Mouse (Mus musculus): Measurements from ENCODE around the gene Exosc1. TPM values are rescaled to one million over a fixed set of nuclear protein-coding genes. Genes with fewer than 3 reads are reported as not detected.
"Not testable (repeated sequence)": the region's sequence is repeated elsewhere in the genome, so short reads cannot be mapped to it uniquely, and the experiment has no call there.

Gene Exosc1
- polyA plus RNA-seq, 1 experiment from 2014 or later = 72.7 TPM

DNA sequence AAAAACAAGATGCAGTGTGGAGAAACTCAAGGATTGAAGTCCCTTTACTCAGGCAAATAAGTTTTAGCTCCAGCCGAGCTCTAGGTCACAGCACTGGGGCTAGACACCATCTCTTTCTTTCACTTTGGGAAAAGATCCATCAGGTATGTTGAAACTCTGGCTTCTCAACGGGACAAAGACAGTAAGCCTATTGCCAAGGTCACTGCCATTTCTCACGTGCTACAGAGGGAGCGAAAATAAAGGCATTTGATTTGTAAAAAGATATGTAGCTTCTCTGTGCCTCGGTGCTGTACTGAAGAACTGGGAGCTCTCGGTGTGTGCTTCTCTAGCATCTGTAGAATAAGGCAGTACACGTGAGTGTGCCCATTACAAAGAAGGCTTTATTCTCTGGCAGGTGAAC is 10.6 kb upstream of the Exosc1 start:
- ATAC-seq = no peak
- H3K9me3 ChIP-seq (replicated peaks) = no peaks in the 10 kb centered on the region
- no peak overlapping the region for H3K4me3 ChIP-seq
- H3K4me1 ChIP-seq = no peaks in the 10 kb centered on the region
- WGBS (ENCODE audit: insufficient replicate concordance) = 78% methylated on average over 7 of the region's 7 CpGs
- H3K27me3 ChIP-seq (replicated peaks) = no peaks in the 10 kb centered on the region
- no peak overlapping the region for H3K9ac ChIP-seq
- H3K4me2 ChIP-seq = no peak overlapping the region
- peaks cover 98% of the 10 kb centered on the region for H3K36me3 ChIP-seq
- H3K27ac ChIP-seq = no peak overlapping the region

DNA sequence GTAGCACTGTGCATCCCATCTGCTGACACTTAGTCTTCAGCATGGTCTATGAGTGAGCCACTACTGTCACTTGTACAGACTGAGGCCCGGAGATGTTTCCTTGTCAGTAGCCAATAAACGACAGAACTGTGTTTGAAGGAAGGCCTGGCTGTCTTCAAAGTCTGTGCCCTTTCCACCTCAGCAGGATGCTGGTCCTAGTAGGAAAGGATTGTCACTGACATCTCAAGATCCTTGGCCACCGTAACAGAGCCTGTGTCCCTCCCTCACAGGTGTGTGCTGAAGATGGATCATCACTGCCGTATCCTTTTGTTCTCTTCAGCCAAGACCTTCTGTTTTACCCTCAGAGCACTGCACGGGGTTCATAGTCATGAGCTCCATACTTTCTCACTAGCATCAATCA is 5.3 kb upstream of the Exosc1 start:
- no peaks in the 10 kb centered on the region for H3K27me3 ChIP-seq (replicated peaks)
- peaks cover 75% of the 10 kb centered on the region for H3K36me3 ChIP-seq
- H3K9me3 ChIP-seq (replicated peaks) = no peaks in the 10 kb centered on the region
- H3K27ac ChIP-seq = no peak overlapping the region
- H3K9ac ChIP-seq = no peak overlapping the region
- H3K4me3 ChIP-seq = no peak overlapping the region
- ATAC-seq = no peak
- H3K4me1 ChIP-seq = peaks cover 14% of the 10 kb centered on the region
- H3K4me2 ChIP-seq = no peak overlapping the region
- 76% methylated on average over 5 of the region's 5 CpGs for WGBS (ENCODE audit: insufficient replicate concordance)

DNA sequence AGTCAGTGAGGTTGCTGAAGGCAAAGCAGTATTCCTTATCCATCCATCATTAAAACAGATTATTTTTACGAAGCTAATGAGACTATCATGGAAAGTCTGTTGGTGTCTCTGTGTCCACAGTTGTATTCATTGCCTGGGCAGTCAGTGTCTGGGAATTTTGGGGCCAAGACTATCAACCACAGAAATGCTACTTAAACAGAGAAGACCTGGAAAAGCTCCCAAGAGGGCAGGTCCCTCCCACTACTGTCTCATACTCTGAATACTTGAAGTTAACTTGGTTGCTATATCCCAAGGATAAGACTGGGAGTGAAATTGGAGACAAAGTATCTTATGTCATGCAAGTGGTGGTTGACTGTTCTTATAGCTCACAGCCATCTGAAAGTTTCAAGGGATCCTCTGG is 2.7 kb upstream of the Exosc1 start:
- Histone ChIP-seq H3K27me3 (replicated peaks) (no peaks in the 10 kb centered on the region), H3K27ac (no peak overlapping the region), H3K36me3 (peaks cover 54% of the 10 kb centered on the region), H3K9me3 (replicated peaks) (no peaks in the 10 kb centered on the region), H3K9ac (no peak overlapping the region), H3K4me2 (no peak overlapping the region), H3K4me1 (peaks cover 24% of the 10 kb centered on the region), H3K4me3 (no peak overlapping the region)
- WGBS (ENCODE audit: insufficient replicate concordance) = 66% methylated on average over 1 of the region's 1 CpGs
- ATAC-seq = no peak

DNA sequence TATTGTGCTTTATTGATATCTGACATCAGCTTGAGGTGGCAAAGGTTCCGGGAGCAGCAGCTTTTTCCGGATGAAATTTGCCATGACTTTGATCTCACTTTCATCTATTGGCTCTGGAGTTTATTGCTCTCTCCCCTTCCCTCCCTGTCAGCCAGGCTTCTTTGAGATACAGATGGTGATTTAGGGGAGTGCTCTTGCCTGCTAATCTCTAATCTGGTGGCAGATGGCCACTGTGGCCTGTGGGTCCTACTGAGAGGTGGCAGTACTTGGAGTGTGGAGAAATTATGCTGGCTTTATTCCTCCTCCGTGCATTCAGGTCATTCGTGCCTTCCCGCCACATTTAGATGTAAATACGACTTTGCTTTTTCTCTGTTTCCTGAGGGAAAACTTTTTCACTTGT is 901 bp upstream of the Exosc1 start:
- H3K36me3 ChIP-seq = peaks cover 52% of the 10 kb centered on the region
- no peak for ATAC-seq
- WGBS (ENCODE audit: insufficient replicate concordance) = 39% methylated on average over 6 of the region's 6 CpGs

DNA sequence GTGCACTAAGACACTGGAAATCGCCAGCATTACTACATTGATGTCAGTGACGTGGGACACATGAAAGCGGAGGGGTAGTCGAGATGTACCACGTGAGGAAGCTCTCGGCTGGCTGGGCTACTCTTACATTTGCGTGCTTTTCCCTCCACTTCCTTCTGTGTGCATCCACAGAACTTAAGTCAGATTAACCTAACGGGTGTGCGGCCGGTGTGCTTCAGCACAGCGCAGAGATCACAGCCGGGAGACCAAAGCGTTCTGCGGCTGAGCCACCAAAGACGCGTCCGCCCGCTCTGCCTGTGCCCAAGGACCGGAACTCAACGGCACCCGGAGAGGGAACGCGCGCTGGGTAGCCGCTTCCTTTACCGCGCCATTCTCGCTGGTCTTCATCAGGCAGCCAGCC is 537 bp downstream of the Exosc1 start:
- Histone ChIP-seq H3K36me3 (peaks cover 53% of the 10 kb centered on the region), H3K9me3 (replicated peaks) (no peaks in the 10 kb centered on the region), H3K4me3 (peak overlapping the region; percentile 93), H3K9ac (peak overlapping the region; percentile 84), H3K27me3 (replicated peaks) (no peaks in the 10 kb centered on the region), H3K4me2 (peak overlapping the region; percentile 80), H3K27ac (peak overlapping the region; percentile 74), H3K4me1 (peaks cover 24% of the 10 kb centered on the region)
- peak; percentile 16 for ATAC-seq
- under 1% methylated on average over 28 of the region's 28 CpGs for WGBS (ENCODE audit: insufficient replicate concordance)

More for the DNA sequence above, 901 bp upstream of the Exosc1 start:
- H3K4me3 ChIP-seq = peak overlapping the region; percentile 93
- peak overlapping the region; percentile 80 for H3K4me2 ChIP-seq
- peak overlapping the region; percentile 72 for H3K27ac ChIP-seq
- no peaks in the 10 kb centered on the region for H3K9me3 ChIP-seq (replicated peaks)
- H3K4me1 ChIP-seq = peaks cover 24% of the 10 kb centered on the region
- no peaks in the 10 kb centered on the region for H3K27me3 ChIP-seq (replicated peaks)
- peak overlapping the region; percentile 84 for H3K9ac ChIP-seq

DNA sequence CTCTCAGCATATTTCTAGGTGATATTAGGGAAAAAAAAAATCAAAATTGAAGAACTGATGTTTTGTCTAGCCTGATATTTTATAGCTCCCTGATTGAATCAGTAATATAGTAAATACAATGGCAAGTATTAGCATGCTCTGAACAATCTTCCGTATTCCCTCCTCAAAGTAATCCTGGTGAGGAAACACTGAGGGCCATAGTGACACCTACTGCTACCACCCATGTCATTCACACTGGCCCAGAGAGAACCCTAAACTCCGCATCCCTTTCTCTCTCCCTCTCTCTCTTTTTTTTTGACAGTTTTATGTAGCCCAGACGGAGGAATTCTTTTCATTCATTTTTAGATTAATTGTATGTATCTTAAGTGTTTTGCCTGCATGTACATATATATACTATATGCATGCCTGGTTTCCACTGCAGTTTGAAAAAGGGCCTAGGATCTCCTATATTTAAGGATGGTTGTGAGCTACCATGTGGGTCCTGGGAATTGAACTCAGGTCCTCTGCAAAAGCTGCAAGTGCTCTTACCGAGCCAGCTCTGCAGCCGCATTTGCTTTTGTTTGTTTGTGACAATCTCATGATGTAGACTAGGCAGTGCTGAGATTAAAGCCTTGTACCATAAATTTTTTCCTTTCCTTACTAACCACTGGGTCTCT is 12.7 kb downstream of the Exosc1 start:
- Histone ChIP-seq H3K4me3 (no peak overlapping the region), H3K4me2 (no peak overlapping the region), H3K9me3 (replicated peaks) (no peaks in the 10 kb centered on the region), H3K27ac (no peak overlapping the region; the same call in 1 of the 2 replicates), H3K27me3 (replicated peaks) (no peaks in the 10 kb centered on the region), H3K4me1 (no peaks in the 10 kb centered on the region), H3K9ac (no peak overlapping the region), H3K36me3 (peaks cover 85% of the 10 kb centered on the region)
- ATAC-seq = no peak
- WGBS (ENCODE audit: insufficient replicate concordance) = 72% methylated on average over 5 of the region's 5 CpGs

DNA sequence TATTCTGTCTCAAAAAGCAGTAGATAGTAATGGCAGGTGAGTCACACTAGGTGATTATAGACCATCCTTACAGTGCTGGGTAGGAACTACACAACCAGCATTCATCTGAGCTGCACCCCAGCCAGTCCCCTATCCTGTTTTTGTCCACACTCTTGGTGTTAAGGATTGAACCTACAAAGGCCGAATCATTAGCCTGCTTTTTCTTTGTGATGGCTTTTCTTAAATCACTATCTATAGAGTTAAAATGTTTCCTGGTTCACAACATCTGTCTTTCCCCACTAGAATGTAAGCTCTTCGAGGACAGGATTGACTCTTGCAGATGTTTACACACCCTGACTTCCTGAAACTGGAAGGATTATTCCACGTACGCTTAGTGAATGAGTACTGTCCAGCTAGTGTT is 13.8 kb downstream of the Exosc1 start:
- Histone ChIP-seq H3K9ac (no peak overlapping the region), H3K4me3 (no peak overlapping the region), H3K9me3 (replicated peaks) (no peaks in the 10 kb centered on the region), H3K4me2 (no peak overlapping the region), H3K27me3 (replicated peaks) (no peaks in the 10 kb centered on the region), H3K27ac (no peak overlapping the region), H3K36me3 (peaks cover 88% of the 10 kb centered on the region), H3K4me1 (peaks cover 9% of the 10 kb centered on the region)
- WGBS (ENCODE audit: insufficient replicate concordance) = 73% methylated on average over 4 of the region's 4 CpGs
- ATAC-seq = no peak

DNA sequence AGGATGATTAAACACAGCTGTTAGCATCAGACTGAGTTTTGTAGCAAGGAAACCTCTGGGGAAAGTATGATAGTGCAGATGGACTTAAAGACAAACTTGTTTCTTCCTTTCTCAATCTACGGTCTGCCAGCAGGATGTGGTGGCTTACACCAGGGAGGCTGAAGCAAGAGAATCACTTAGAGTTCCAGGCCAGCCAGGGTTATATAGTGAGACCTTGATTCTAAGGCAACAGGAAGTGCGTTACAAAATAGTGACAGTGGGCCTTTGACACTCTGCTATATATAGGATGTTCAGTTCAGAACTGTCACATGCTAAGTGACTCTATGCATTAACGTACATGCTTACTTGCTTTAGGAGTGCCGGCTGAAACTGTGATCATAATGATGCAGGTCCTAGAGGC is 16.4 kb downstream of the Exosc1 start:
- no peak for ATAC-seq
- peaks cover 73% of the 10 kb centered on the region for H3K36me3 ChIP-seq
- WGBS (ENCODE audit: insufficient replicate concordance) = 77% methylated on average over 4 of the region's 4 CpGs

DNA sequence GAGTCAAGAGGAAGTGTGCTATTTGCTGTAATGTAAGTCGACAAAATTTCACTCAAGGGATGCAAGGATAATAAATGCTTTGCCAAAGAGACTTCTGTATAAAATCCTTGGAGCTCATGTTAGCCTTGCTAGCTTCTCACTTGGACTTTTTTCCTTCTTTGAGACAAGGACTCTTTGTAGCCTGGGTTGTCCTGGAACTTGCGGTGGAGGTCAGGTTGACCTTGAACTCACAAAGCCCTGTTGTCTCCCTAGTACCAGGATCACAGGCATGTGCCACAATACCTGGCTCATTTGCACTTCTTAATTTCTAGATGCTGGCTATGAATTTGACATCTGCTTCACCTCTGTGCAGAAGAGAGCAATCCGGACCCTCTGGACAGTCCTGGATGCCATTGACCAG is 17.9 kb downstream of the Exosc1 start:
- H3K9ac ChIP-seq = no peak overlapping the region
- no peak overlapping the region for H3K4me3 ChIP-seq
- peaks cover 58% of the 10 kb centered on the region for H3K36me3 ChIP-seq
- no peak overlapping the region for H3K4me2 ChIP-seq
- 79% methylated on average over 3 of the region's 3 CpGs for WGBS (ENCODE audit: insufficient replicate concordance)
- H3K27me3 ChIP-seq (replicated peaks) = no peaks in the 10 kb centered on the region
- peaks cover 33% of the 10 kb centered on the region for H3K4me1 ChIP-seq
- no peaks in the 10 kb centered on the region for H3K9me3 ChIP-seq (replicated peaks)
- no peak overlapping the region for H3K27ac ChIP-seq
- no peak for ATAC-seq

More for the DNA sequence above, 16.4 kb downstream of the Exosc1 start:
- H3K4me1 ChIP-seq = peaks cover 33% of the 10 kb centered on the region
- no peaks in the 10 kb centered on the region for H3K9me3 ChIP-seq (replicated peaks)
- H3K9ac ChIP-seq = no peak overlapping the region
- H3K27me3 ChIP-seq (replicated peaks) = no peaks in the 10 kb centered on the region
- H3K4me3 ChIP-seq = no peak overlapping the region
- H3K4me2 ChIP-seq = no peak overlapping the region
- no peak overlapping the region for H3K27ac ChIP-seq

DNA sequence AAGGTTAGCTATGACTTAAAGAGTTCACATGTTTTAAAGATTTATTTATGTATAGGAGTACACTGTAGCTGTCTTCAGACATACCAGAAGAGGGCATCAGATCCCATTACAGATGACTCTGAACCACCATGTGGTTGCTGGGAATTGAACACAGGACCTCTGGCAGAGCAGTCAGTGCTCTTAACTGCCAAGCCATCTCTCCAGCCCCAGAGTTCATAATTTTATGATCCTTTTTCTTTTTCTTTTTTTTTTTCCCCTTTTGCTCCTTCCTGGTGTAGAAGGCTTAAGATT is 18.7 kb downstream of the Exosc1 start:
- not testable (repeated sequence) for ATAC-seq, H3K27ac ChIP-seq
- peak overlapping the region; percentile 98 for H3K4me2 ChIP-seq

DNA sequence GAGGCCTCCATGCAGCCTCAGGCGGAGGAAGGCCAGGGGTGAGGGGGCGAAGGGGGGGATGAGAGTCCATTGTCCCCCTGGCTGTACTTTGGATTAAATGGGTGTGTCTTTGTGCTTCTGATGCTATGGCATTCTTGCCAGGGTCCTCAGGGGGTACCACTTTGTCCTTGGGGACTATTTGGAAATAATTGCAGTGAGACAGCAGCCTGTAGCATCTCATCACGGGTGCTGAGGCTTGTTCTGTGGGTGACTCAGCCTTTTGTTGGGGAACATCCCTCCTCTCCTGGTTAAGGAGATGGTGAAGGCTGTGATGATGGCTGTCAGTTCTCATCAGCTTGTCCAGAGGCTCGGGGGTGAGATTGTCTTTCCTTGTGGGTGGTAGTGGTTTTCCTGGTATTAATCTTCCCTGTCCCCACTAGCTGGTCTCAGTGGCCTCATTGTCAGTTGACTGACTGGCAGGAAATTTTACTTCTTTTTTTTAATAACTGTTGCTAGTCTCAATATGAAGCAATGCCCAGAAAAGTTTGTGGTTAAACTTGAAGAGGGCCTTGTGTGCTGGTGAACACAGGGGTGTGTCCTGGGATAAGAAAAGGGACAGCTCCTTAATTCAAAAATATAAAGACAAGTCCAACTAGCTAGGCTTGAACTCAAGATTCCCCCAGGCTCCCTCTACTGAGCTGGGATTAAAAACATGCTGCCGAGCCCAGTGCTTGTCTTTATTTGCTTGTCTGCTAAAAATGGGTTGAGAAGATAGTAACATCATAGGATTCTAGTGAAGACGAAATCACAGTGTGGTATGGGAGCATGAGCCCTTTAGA is 19.2 kb downstream of the Exosc1 start:
- Histone ChIP-seq H3K36me3 (peaks cover 46% of the 10 kb centered on the region), H3K9me3 (replicated peaks) (no peaks in the 10 kb centered on the region), H3K4me2 (peak overlapping the region; percentile 98), H3K27me3 (replicated peaks) (no peaks in the 10 kb centered on the region), H3K4me1 (peaks cover 37% of the 10 kb centered on the region), H3K27ac (peak overlapping the region; percentile 88), H3K9ac (peak overlapping the region; percentile 88), H3K4me3 (peak overlapping the region; percentile 77)
- no peak for ATAC-seq
- 31% methylated on average over 6 of the region's 6 CpGs for WGBS (ENCODE audit: insufficient replicate concordance)

More for the DNA sequence above, 18.7 kb downstream of the Exosc1 start:
- peak overlapping the region; percentile 77; the same call in 1 of the 2 replicates for H3K4me3 ChIP-seq
- peaks cover 33% of the 10 kb centered on the region for H3K4me1 ChIP-seq
- peaks cover 52% of the 10 kb centered on the region for H3K36me3 ChIP-seq
- H3K9ac ChIP-seq; H3K9me3 ChIP-seq (replicated peaks); H3K27me3 ChIP-seq (replicated peaks): not testable (repeated sequence)

DNA sequence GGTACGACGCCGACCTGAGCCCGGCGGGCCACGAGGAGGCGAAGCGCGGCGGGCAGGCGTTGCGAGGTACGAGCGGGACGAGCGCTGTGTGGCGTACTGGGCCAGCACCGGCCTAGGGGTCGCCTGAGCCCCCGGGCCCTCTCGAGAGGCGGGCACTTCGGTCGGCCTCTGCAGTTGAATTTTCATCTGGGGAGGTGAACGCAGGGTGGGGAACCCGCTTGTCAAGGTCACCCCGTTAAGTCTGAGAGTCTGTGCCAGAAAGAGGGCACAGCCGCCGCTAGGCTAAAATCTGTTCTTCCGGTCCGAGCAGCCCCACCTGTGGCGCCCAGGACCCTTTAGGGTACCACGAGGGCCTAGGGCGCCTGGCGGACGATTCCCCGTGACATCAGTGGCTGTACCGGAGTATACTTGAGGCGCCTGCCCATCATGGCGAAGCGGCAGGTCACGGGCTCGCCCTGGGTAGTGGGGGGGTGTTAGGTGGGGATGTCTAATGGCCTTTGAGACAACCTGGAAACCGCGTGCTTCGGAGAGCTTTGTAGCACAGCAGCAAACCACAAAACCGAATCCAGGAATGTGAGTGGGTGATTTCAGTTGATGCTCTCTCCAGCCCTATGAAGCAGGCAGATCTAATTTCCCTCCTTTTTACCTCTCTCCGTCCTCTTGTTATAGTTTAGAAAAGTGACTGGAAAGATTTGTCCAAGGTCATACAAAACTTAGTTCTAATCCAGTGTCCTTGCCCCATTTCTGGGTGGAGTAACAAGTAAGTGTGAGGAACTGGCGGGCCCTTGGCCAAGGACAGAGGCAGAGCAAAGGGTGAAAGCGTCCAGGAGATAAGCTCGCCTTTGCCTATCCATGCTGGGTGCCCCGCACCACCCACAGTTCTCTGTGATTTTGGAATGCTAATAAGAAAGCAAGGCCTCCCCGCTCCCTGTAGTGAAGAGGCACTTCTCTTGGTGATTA is 20.8 kb downstream of the Exosc1 start:
- peak; percentile 26 for ATAC-seq
- Histone ChIP-seq H3K27me3 (replicated peaks) (no peaks in the 10 kb centered on the region), H3K4me3 (peak overlapping the region; percentile 77), H3K4me2 (peak overlapping the region; percentile 98), H3K9ac (peak overlapping the region; percentile 88), H3K4me1 (peaks cover 46% of the 10 kb centered on the region), H3K36me3 (peaks cover 40% of the 10 kb centered on the region), H3K27ac (peak overlapping the region; percentile 88), H3K9me3 (replicated peaks) (no peaks in the 10 kb centered on the region)
- WGBS (ENCODE audit: insufficient replicate concordance) = under 1% methylated on average over 45 of the region's 53 CpGs

Measured in liver, embryonic 12.5 days (tissue).